Mouse (Mus musculus): ENCODE data around the gene 1810043G02Rik.
"Not testable (repeated sequence)": the region's sequence is repeated elsewhere in the genome, so short reads cannot be mapped to it uniquely, and the experiment has no call there.

Gene 1810043G02Rik

GRCm38 (mm10) chr10:77978351-77979350 is at the start of gene 1810043G02Rik:
Gene 1810043G02Rik (plus strand): TSS chr10:77978524.
- DNase-seq (ENCODE audit: low read depth, low spot score), result peak; percentile 98

- no peak for DNase-seq (ENCODE audit: low read depth, low spot score)
Measured at GRCm38 (mm10) chr10:77939685-77940084, 38.6 kb upstream of the 1810043G02Rik start.

- not testable (repeated sequence) for DNase-seq (ENCODE audit: low read depth, low spot score)
Measured at GRCm38 (mm10) chr10:77950468-77950867, 27.9 kb upstream of the 1810043G02Rik start.

- no peak for DNase-seq (ENCODE audit: low read depth, low spot score)
Measured at GRCm38 (mm10) chr10:77962725-77963124, 15.6 kb upstream of the 1810043G02Rik start.

- no peak for DNase-seq (ENCODE audit: low read depth, low spot score)
Measured at GRCm38 (mm10) chr10:77963971-77964370, 14.4 kb upstream of the 1810043G02Rik start.

GRCm38 (mm10) chr10:77969274-77969972 is 8.9 kb upstream of the 1810043G02Rik start:
- peak; percentile 57 for DNase-seq (ENCODE audit: low read depth, low spot score)

GRCm38 (mm10) chr10:77969973-77970325 is 8.4 kb upstream of the 1810043G02Rik start:
- DNase-seq (ENCODE audit: low read depth, low spot score), result no peak

- DNase-seq (ENCODE audit: low read depth, low spot score), result no peak
Measured at GRCm38 (mm10) chr10:77970481-77970880, 7.8 kb upstream of the 1810043G02Rik start, which contains the start of gene Trpm2. Gene Trpm2 (minus strand): TSS chr10:77970563.

GRCm38 (mm10) chr10:77971191-77971590 is 7.1 kb upstream of the 1810043G02Rik start:
- no peak for DNase-seq (ENCODE audit: low read depth, low spot score)

- DNase-seq (ENCODE audit: low read depth, low spot score), result peak; percentile 40
Measured at GRCm38 (mm10) chr10:77971709-77972553, 6.4 kb upstream of the 1810043G02Rik start.

- DNase-seq (ENCODE audit: low read depth, low spot score), result no peak
Measured at GRCm38 (mm10) chr10:77974323-77974722, 4.0 kb upstream of the 1810043G02Rik start.

- no peak for DNase-seq (ENCODE audit: low read depth, low spot score)
Measured at GRCm38 (mm10) chr10:77974811-77975210, 3.5 kb upstream of the 1810043G02Rik start.

- no peak for DNase-seq (ENCODE audit: low read depth, low spot score)
Measured at GRCm38 (mm10) chr10:77975653-77976052, 2.7 kb upstream of the 1810043G02Rik start.

GRCm38 (mm10) chr10:77976458-77977150 is 1.7 kb upstream of the 1810043G02Rik start:
- no peak for DNase-seq (ENCODE audit: low read depth, low spot score)

- DNase-seq (ENCODE audit: low read depth, low spot score), result peak; percentile 90
Measured at GRCm38 (mm10) chr10:77984660-77985059, 6.3 kb downstream of the 1810043G02Rik start.

GRCm38 (mm10) chr10:77985775-77986174 is 7.5 kb downstream of the 1810043G02Rik start:
- no peak for DNase-seq (ENCODE audit: low read depth, low spot score)

GRCm38 (mm10) chr10:77995639-77996038 is 17.3 kb downstream of the 1810043G02Rik start:
- no peak for DNase-seq (ENCODE audit: low read depth, low spot score)

GRCm38 (mm10) chr10:78000200-78000599 is 21.9 kb downstream of the 1810043G02Rik start:
- DNase-seq (ENCODE audit: low read depth, low spot score), result no peak

GRCm38 (mm10) chr10:78001796-78002195 is 23.5 kb downstream of the 1810043G02Rik start:
- DNase-seq (ENCODE audit: low read depth, low spot score), result no peak

GRCm38 (mm10) chr10:78002316-78002715 is 24.0 kb downstream of the 1810043G02Rik start:
- DNase-seq (ENCODE audit: low read depth, low spot score), result no peak
